Mouse (Mus musculus) brain, embryonic 18.5 days (tissue): ENCODE results near the gene Sec14l3.
"Not testable (repeated sequence)": the region's sequence is repeated elsewhere in the genome, so short reads cannot be mapped to it uniquely, and the experiment has no call there.

ENCODE experiments used
- DNase-seq: peaks from one replicate; pipeline ENCODE4 v3.0.0-alpha.2; 2012; ENCODE audit warnings: low read depth, low spot score

Gene Sec14l3

DNA sequence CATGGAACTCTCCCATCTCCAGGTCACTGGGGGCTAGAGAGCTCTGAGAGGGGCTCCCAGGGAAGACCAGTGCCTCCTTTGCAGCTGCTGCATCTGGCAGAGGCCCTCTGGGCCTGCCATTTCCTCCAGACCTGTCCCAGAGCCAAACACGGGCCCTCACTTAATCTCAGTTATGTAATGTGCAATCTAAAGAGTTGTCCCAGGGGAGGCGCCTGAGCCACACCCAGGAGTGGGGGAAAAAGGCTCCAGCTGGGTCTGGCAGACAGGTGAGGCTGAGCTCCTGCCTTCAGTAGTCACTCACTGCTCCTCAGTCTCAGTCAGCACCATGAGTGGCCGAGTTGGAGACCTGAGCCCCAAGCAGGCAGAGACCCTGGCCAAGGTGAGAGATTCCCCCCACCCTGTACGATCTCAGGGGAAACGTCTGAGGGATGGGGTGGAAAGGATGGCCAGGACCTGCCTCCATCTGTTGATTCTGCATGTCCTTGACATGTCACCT is at the start of gene Sec14l3:
Gene Sec14l3, plus strand, starts transcription at position 215 of the 496 bp plus-strand sequence.
- no peak for DNase-seq

DNA sequence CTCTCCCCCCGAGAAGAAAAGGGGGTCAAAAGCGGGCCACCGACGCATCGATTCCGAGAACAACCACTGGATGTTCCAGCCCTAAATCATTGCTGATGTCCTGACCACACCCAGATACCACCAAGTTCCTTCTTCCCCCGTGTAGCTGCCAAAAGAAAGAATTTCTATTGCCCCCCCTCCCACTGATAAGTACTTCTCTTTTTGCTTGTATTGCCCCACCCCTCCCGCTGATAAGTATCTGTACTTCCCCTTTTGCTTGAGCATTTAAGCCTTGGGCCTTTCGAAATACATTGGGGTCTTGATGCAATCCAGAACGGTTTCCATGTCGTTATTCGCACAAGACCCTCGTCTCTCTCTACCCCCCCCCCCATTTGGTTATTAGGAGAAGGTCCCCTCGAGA is 48.8 kb upstream of the Sec14l3 start:
- DNase-seq, result not testable (repeated sequence)

DNA sequence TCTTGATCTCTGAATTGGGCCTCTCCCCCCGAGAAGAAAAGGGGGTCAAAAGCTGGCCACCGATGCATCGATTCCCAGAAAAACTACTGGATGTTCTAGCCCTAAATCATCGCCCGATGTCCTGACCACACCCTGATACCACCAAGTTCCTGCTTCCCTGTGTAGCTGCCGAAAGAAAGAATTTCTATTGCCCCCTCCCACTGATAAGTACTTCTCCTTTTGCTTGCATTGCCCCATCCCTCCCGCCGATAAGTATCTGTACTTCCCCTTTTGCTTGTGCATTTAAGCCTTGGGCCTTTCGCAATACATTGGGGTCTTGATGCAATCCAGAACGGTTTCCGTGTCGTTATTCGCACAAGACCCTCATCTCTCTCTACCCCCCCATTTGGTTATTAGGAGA is 42.5 kb upstream of the Sec14l3 start:
- not testable (repeated sequence) for DNase-seq

DNA sequence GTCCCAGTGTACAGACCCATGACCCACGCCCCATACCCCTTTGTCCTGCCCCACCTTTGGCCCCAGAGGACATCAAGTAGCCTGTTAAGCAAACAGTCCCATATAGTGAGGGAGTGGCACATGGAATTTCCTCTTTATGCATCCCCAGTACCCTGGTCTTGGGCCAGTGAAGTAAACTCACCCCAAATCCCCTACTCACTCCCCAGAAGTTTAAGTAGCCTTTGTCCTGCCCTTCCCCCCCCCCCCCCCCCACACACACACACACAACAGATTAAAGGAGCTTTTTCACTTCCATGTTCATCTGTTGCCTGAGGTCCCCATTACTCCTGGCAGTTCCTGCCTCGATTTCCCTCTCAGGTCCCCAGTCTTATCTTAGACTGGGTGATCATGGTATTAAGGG is 41.3 kb upstream of the Sec14l3 start:
- no peak for DNase-seq

DNA sequence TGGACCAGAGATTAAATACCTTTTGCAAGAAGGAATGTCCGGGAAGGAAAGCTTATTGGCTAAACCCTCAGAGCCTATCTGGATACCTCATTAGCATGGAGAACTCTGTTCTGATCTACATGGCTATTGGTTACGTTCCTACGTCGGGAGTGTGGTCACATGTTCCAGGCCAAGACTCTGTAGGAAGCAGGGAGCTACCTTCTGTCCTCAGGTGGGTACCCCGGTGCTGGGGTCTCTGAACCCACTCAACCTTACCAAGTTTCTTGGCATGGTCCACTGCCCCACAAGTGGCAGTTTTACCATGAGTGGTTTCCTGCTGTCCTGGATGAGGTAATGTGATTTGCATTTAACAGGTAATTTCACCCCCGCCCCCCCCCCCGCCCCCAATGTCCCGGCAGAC is 37.6 kb upstream of the Sec14l3 start:
- no peak for DNase-seq

DNA sequence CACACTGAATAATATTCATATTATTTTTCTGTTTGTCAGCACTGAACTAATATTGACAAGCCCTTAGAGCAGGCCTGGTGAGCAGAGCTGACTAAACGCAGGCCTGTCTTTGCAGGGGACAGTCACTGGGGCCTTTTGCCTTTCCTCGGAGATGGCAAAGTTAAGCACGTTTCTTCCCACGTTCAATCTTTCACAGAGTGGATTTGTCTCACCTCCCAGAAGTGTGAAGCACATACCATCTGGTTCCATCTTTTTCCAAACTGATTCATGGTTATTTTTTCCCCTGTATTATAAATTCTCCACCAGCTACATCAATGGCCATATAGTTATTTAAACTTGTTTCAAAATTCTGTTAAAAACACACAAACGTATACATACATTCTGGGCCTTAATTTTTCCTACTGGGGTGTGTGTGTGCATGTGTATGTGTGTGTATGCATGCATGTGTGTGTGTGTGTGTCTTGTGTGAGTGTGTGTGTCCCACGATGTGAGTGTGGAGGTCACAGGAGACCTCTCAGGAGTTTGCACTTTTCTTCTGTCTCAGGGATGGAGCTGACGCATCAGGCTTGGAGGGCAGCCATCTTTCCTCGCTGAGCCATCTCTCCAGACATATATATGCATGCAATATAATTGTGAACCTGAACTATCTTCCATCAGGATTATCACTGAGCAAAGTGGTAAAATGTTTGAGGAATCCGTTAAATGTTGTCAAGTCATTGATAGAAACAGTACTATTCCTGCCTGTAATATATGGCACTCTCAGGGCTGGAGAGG is 36.9 kb upstream of the Sec14l3 start:
- DNase-seq, result peak; percentile 22

DNA sequence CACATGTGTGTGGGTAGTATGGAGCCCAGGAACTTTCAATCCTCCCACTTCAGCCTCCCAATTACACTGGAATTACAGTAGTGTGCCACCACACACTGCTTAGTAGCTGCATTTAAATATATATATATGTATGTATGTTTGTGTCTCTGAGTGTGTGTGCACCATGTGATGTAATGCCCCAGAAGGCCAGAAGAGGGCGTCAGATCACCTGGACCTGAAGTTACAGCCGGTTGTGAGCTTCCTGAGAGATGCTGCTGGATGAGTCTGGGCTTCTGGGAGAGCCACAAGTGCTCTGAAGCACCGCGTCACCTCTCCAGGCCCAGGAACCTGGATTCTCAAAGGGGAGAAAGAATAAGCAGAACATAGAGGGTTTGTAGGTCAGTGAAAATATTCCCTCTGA is 35.3 kb upstream of the Sec14l3 start:
- DNase-seq, result no peak

DNA sequence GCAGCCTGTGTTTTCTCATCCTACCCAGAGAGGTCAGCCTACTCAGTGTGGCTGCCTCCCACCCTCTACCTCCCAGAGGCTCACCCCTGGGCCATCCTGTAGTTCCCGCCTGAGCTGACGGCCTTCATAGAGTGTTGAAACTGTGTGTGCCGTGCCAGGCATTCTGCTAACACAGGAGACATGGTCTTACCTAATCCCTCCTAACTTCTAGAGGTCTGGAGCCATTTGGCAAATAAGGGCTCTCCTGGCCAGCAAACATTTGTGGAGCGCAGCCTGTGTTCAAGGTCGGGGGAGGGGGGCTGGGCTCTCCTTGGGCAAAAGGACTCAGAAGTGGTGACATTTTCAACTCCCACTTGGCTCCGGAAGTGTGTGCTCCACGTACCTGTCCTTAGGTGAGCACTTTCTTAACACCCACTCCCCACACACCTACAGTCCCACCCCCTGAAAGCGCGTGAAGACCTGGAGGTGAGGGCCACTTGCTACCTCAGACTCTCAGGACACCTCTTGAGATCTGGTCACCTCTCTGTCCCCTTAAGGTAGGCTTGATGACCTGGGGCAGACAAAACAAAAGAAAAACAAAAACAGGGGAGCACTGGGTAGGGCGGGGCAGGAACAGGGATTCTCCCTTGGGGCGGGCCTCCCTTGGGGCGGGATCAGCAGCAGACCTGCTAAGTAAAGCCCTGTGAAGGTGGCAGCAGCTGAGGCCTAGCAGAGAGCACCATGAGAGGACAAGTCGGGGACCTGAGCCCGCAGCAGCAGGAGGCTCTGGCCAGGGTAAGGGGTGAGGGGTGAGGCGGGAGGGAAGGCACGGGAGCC is 33.3 kb upstream of the Sec14l3 start, which contains the start of gene Sec14l4:
Gene Sec14l4, plus strand, starts transcription at position 337 of the 816 bp plus-strand sequence.
- no peak for DNase-seq

DNA sequence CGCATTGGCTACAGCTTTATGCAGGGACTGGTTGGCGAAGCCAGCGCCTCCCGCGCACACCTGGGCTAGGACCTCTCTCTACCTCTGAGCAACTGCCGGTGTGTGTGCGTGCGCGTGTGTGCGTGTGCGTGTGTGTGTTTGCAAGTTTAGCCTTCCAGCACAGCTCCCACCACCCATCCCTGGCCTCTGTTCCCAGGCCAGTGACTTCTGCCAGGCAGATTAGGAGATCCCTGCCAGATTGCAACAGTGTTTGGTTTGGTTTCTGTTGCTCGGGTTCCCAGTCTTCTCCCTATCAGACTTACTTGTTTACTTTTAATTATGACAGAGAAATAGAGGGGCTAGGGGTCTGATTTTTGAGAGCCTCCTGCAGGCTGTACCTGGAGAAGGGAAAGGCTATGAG is 32.7 kb upstream of the Sec14l3 start:
- no peak for DNase-seq

DNA sequence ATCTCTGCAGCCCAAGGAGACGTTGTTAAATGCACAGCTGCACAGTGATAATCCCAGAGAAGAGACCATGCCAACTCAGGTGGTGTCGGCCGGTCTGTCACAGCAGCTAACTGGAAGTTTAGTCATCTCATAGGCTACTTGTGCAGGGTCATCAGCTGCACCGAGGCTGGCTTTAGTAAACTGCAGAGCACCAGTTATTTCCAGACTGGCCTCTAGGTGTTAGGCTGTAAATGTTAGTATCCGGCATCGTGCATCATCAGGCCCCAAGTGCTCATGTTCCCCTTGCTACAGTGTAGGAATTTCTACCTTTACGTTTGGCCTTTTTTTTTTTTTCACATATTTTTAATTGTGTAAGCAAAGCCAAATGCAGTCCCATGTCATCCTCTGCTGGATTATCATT is 31.2 kb upstream of the Sec14l3 start:
- no peak for DNase-seq

DNA sequence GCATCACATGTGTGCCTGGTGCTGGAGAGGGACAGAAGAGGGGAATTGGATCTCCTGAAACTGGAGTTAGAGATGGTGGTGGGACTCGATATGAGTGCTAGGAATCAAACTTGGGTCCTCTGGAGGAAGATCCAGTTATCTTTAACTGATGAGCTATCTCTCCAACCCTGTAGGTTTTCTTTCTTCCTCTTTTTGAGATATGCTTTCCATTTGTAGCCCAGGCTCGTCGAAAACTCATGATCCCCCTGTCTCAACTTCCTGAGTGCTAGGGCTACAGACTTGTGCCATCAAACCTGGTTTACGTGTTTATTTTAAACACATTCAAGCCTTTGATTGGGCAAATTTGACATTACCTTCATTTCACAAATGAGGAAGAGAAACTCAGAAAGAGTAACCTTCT is 30.5 kb upstream of the Sec14l3 start:
- no peak for DNase-seq

DNA sequence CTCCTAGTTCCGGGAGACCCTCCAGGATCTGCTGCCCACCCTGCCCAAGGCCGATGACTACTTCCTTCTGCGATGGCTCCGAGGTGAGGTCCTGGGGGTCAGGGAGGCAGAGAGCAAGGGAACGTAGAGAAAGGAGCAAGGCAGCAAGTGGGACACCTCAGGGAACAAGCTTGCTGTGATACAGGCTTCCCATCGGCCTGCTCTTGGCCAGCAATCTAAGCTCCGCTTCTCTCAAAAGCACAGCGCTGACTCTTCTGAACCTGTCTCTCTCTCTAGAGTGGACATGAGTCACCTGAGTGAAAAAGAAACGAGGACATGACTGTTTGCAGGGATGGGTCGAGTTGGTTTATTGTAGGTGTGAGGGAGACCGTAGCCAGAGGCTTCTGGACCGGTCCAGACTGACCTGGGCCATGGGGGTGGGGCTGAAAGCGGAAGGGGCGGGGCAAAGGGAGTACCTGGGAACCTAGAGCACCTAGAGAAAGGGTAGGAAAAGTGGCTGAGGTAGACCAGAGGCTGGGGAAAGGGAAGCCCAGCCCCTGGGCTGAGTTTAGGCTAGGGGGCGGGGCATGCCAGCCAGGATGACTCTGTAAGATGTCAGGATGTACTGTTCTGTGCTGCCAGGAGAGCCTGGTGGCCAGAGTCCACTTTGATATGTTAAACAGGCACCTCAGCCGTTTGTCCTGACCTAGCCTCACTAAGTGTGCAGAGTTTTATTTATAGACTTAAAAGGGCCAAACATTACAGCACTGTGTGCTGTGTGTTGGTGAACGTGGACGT is 29.3 kb upstream of the Sec14l3 start:
- no peak for DNase-seq

DNA sequence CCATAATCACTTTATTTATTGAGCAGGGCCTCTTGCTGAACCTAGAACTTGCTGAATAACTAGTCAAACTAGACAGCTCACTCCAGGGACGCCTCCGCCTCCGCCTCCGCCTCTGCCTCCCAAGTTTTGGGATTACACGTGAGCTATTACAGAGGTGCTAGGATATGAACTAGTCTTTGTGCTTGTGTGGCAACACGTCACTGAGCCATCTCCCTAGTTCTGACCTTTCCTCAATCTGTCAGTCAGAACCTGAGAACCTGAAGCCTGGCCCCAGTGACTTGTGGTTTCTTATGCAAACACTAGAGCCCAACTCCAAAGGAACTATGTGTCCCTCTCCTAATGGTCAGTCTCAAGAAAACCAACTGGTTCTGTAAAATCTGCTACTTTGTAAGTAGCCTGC is 28.7 kb upstream of the Sec14l3 start:
- DNase-seq, result no peak

DNA sequence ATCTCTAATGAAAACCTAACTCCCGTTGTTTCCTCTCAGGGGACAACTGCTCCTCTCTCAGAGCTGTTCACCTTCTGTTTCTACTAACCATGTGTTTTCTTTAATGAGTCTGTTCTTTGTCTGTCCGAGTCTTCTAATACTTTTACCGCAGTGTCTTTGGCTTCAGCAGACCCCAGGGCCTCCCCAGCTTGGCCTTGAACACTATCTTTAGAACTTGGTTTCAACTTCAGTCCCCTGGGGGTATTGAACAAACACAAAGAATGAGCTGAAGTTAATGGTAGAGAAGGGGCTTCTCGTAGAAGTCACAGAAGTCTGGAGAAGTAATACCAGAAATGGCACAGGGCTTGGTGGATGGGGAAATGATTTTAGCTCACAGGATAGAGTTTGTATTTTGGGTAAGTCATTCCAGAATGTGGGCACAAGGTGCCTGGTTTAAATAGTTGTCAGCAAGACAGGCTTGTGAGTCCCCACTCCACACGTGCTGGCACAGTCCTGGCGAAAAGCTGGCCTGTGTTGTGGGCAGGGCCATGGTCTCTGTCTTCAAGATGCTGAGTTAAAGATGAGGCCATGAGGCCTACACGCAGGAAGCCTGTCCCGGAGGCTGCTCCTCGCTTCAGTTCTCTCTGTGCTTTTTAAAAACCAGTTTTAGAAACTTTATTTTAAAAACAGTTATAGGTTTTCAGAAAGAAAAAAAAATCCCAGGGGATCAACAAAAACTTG is 28.1 kb upstream of the Sec14l3 start:
- no peak for DNase-seq

DNA sequence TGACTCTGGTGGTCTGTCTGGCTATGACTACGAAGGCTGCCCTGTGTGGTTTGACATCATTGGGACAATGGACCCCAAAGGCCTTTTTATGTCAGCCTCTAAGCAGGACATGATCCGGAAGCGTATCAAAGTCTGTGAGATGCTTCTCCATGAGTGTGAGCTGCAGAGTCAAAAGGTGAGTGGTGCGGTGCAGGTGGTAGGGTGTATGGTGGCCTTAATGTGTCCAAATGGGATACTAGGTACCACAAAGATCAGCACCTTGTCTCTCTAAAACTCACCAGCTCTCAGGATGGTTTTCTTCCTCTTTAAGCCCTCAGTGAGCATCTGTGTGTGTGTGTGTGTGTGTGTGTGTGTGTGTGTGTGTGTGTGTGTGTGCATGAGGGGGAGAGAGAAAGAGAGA is 24.7 kb upstream of the Sec14l3 start:
- DNase-seq, result no peak

DNA sequence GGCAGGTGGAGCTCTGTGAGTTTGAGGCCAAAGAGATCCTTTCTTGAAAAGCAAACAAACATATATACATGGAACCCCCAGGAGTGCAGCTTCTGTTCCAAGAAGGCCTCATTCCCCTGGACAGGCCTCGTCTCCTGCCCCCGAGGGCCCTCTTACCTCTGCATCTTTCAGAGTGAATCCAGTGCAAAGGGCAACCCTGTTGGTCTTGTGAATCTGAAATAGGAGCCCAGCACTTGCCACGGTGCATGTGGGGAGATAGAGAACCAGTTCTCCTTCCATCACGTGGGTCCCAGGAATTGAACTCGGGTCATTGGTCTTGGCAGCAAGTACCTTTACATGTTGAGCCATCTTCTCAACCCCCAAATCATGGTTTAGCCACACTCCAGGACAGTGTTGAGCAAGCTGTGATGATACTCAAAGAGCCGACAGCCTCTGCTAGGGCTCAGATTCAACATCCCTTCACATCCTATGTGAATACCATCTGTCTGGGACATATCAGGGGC is 23.5 kb upstream of the Sec14l3 start:
- DNase-seq, result no peak

DNA sequence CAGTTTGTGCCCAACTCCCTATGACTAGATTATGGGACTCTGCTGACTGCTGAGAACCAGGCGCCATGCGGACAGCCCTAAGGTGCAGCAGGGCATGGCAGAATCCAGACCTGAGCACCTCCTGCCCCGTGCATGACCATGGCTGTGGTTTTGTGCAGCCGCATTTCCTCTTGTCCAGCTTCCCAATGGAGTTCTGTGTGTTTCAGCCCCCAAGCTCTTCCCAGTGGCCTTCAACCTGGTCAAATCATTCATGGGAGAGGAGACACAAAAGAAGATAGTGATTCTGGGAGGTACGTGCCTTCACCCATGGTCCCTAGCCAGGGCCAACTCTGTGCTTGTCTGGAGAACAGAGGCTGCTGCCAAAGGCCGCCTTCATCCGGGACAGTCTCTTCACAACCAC is 21.6 kb upstream of the Sec14l3 start:
- DNase-seq, result no peak

DNA sequence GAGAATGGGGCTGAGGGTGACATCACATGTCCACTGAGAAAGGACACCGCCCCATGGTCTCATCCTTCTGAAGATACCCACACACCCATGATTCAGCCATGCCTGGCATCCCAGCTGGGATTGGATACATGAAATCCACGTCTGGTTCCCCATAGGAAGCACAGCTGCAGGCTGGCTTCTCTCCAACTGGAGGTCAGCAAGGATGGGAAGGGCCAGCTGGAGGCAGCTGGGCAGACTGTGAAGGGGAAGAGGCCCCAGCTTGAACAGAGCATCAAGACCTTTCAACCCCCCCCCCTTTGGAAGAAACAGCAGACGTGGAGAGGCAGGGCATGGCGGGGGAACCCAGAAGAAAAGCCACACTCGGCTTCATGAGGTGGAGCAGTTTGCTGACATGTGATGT is 18.1 kb upstream of the Sec14l3 start:
- DNase-seq, result no peak

DNA sequence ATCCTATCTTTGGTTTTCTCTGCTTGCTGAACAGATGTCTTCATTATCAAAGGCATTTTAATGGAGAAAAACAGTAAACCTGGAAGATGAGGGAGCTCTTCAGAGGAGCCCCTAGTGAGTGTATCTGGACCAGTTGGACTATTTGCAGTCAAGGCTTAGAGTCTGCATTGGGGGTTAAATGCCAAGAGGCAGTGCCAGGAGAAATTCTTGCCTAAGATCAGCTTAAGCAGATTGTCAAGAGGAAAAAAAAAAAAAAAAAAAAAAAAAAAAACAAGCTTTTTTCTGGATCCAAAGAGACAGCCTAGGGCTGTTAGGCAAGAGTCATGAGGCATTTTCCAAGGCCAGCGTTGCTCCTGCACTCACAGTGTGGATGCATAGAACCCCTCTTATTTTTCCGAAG is 16.9 kb upstream of the Sec14l3 start:
- DNase-seq, result no peak

DNA sequence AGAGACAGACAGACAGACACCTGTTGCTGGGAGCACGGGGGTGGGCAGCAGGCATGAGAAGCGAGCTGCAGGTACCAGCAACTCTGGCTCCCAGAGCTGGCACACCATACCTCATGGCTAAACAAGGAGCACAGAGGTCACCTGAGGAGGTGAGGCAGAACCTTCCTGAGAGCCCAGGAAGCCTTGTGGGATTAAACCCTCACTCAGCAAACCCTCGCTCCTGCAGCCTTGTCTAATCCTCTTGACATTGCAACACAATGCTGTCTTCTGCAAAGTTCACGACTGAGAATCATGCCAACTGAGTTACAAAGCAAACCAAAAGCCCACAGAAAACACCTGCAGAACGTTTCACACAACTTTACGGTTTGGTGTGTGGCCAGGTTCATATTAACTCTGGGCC is 16.2 kb upstream of the Sec14l3 start:
- no peak for DNase-seq

DNA sequence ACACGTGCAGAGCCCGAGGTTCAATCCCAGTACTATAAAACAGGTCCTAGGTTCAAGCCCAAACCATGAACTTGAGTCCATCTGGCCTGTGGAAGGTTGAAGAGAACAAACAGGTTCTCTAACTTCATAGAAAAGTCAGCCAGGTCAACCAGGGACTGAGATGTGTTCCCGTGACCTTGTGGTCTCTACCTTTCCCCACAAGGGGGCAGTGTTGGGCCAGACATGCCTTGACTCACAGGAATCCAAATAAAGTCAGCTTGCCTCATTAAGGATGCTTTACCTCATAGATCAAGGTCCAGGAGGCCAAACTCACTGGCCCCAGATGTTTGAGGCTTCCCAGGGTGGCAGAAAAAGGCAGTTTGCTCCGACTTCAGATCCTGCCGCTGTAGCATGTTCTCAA is 11.1 kb upstream of the Sec14l3 start:
- DNase-seq, result no peak
